Mouse (Mus musculus): ENCODE measurements around the gene Olfr724. TPM values are rescaled to one million over a fixed set of nuclear protein-coding genes. Genes with fewer than 3 reads are reported as not detected.

Olfr724 gene
- total RNA-seq (2023), result not detected in 2 replicates

DNA sequence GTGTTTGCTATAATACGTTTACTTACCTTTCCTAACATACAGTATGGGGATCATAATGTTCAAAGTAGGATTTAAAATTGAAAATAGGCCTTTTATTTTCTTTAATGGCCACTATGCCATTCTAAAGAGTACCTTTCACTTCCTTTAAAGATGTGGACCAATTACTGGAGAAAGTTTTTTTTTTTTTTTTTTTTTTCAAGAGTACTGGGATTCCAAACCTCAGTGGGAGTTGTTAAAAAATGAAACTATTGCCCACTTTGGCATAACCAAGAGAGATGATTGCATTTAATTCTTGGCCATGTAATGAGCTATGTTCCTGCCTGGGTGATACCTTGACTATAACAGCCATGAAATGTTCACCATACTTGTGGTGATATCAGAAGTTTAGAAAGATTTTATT, at the start of gene Olfr724:
Gene Olfr724 (minus strand): TSS at position 101 of the 400 bp plus-strand sequence.

GRCm38 (mm10) chr14:49931687-49932086, 31.4 kb downstream of the Olfr724 start, which contains the start of gene Olfr723:
Gene Olfr723 (minus strand): TSS chr14:49931787.

Other genes with a start within 250 kb of the Olfr724 start
- not detected in 2 replicates for gene Armh4, start 179.9 kb downstream of the Olfr724 start, total RNA-seq (2023)
- not detected in 2 replicates for gene Olfr722, start 61.3 kb downstream of the Olfr724 start, total RNA-seq (2023)
- not detected in 2 replicates for gene Olfr723, start 31.5 kb downstream of the Olfr724 start, total RNA-seq (2023)
- gene Olfr725, start 77.1 kb upstream of the Olfr724 start, total RNA-seq (2023), result not detected in 2 replicates
- gene Olfr726, start 127.7 kb upstream of the Olfr724 start, total RNA-seq (2023), result not detected in 2 replicates
- not detected in 2 replicates for gene Olfr727, start 159.9 kb upstream of the Olfr724 start, total RNA-seq (2023)
- gene Olfr728, start 179.4 kb upstream of the Olfr724 start, total RNA-seq (2023), result not detected in 2 replicates
- gene Olfr729, start 189.6 kb upstream of the Olfr724 start, total RNA-seq (2023), result not detected in 2 replicates
- gene Olfr730, start 224.9 kb upstream of the Olfr724 start, total RNA-seq (2023), result not detected in 2 replicates